Mouse (Mus musculus) R1 (cell line): Measurements from ENCODE around the gene Cfap206.
"Not testable (repeated sequence)": the region's sequence is repeated elsewhere in the genome, so short reads cannot be mapped to it uniquely, and the experiment has no call there.

Experiments used
- DNase-seq: peaks from one replicate; pipeline ENCODE4 v3.0.0-alpha.2; 2018; ENCODE audit warnings: low read depth, low spot score

Gene Cfap206

DNA sequence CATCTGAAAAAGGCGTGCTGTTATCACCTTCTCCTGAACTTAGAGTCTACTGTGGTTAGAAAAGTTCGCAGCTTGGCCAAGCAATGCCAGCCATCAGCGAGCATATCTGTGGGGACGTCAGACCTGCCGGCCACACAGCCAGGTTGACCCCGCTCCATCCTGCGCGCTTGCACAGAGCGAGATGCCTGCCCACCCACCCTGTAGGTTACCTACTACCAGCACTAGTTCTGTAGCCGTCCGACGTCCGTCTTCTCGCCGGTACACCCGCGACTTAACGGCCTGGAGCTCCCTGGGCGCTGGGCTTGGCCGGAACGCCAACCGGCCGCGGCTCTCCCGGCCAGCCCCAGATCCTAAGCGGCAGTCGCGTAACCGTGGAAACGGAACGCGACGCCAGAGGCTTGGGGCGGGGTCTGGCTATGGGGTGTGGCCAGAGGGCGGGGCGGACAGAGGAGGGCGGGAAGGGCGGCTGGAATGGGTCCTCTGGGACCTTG, at the start of gene Cfap206:
TSS of gene Cfap206 (minus strand) at position 356 of the 491 bp plus-strand sequence.
- peak; percentile 84 for DNase-seq

DNA sequence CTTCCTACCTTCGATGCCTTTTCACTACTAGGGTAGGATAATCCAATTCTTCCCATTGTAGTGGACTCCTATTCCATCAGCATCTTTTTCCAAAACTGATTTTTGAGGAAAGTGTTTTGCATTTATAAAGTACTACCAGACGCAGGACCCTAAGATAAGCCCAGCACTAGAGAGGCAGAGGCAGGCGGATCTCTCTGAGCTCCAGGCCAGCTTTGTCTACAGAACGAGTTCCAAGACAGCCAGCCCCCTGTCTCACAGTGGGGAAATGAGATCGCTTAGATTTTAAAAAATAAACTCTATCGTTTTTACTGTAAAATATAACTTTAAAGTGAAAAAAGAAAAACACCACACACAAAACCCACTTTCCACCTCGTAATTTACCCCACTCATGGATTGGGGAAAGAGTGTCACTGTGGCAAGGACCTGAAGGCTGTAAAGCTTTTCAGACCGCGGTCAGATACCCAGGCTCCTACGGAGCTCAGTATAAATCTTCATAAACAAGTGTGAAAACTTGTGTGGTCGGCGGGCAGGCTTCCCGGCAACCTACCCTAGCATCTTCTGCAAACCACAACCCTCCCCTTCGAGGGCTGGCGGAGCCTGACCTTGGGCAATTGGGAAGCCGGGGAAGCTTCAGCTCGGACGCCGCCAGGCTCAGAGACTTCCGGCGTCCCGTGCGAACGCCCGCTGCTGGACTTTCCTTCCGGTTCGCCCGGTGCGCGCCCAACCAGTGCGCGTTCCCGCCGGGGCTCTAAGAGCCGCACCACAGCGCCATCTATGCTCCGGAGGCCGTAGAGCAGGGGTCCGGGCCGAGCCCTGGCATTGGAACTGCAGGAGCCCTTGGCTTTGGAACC, 47.9 kb upstream of the Cfap206 start, which contains the start of gene Smim8:
TSS of gene Smim8 (minus strand) at position 747 of the 851 bp plus-strand sequence.
- DNase-seq: peak; percentile 93

DNA sequence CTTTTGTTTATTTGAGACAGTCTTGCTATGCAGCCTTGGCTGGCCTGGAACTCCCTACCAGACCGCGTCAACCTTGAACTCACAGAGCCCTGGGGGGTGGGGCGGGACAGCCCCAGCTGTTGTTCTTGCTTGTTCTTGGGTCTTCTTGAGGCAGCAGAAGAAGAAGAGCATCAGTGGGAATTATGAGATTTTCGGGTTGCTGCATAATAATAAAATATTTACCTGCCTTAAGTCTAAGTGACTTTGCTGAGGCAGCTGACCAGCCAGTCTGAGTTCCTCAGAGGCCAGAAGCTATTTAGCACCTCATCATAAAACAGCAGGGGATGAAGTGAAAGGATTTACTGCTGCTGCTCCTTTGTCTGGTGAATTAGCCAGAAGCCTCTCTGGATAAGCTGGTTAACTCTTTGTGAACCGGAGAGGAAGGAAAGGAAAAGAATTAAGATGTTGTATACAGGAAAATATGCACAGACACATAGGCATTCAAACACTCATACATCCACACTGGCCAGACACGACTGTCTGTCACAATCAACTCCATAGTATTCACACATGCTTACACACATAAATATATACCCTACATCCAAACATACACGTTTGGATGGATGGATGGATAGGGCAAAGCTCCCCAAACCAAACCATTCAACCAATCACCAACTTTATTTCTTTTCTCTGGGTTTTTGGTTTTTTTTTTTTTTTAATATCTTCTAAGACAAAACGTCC, 41.8 kb upstream of the Cfap206 start:
- peak; percentile 98 for DNase-seq

DNA sequence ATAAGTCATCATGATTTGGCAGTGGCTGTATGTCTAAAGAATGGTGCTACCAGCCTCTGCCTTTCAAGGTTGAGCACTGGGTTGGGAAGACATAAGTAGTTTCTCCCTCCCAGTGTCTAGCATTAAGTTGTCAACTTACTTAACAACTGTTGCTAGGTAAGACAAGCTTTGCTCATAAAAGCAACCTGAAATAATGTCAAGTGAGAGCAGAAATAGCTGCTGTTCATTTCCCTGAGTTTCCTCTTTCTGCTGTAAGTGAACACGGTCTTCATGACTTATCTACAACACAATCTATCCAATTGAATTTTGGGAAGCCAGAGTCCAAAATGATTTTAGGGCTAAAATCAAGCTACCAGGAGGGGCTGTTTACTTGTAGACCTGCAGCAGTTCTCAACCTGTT, 26.2 kb upstream of the Cfap206 start, which contains the start of gene Gm136:
TSS of gene Gm136 (minus strand) at position 101 of the 400 bp plus-strand sequence.
- no peak for DNase-seq

DNA sequence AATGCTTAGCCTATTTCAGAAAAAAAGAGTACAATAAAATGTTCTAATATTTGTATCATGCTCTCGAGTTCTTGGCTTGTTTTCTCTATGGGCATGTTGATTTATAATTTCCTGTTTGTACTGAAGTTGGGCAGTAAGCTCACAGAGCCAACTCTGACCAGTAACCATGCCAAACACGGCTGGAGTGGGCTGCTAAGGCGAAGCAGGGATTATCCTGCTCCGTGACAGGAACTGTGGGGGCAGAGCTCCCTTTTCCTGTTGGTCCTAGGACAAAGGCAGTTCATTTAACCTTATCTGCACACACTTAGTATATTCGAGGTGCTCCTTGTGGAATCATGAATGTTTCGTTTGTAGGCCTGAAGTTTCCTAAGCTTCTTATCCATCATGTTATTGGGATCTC, 19.2 kb upstream of the Cfap206 start:
- DNase-seq: no peak

DNA sequence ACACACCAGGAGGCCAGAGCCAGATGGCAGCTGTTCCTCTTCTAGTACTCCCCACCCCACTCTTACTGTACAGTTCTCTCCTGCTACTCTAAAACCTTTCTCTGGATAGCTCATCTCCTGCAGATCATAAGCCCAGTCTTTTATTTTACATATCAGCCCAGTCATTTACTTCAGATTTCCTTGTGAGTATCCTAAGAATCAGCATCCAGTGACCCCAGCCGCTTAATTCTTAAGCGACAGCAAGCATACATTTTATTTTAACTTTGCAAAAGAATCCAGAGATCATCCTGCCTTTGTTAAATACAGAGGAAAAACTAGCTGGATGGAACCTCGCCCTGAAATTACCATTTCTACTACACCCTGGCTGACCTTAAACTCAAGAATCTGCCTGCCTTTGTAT, 4.5 kb upstream of the Cfap206 start:
- DNase-seq: peak; percentile 86

DNA sequence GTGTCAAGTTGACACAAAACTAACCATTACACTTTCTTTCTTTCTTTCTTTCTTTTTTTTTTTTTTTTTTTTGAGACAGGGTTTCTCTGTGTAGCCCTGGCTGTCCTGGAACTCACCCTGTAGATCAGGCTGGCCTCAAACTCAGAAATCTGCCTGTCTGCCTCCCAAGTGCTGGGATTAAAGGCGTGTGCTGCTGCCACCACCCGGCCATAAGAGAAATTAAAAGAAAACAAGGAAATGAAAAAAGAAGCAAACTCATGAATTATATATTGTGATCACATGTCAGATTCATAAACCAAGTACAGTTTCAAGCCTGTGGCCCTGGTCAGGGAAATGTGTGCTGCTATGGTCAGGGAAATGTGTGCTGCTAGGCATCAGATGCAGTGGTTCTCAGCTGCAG, 3.4 kb upstream of the Cfap206 start:
- not testable (repeated sequence) for DNase-seq

DNA sequence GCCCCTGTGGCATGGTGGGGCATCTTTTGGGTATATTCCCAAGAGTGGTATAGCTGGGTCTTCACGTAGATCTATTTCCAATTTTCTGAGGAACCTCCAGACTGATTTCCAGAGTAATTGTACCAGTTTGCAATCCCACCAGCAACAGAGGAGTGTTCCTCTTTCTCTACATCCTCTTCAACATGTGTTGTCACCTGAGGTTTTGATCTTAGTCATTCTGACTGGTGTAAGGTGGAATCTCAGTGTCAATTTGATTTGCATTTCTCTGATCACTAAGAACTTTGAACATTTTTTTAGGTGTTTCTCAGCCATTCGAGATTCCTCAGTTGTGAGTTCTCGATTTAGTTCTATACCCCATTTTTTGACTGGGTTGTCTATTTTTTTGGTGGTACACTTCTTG, 4.3 kb downstream of the Cfap206 start:
- DNase-seq: not testable (repeated sequence)

DNA sequence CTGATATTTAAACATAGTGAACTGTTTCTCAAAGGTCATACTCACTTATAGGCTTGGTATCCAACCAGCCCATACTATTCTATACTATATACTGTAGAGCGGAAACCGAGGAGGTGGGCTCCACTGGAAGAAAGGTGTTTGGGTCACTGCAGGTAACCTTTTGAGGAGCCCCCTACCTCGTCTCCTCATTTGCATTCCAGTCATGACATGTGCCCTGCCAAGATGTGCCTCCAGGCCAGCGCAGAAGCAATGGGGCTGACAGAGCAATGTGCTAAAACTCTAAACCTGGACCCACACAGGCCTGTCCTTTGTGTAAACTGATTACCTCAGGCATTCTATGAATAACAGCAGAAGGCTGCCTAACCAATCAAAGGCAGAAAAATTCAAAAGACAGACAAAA, 5.7 kb downstream of the Cfap206 start:
- no peak for DNase-seq

DNA sequence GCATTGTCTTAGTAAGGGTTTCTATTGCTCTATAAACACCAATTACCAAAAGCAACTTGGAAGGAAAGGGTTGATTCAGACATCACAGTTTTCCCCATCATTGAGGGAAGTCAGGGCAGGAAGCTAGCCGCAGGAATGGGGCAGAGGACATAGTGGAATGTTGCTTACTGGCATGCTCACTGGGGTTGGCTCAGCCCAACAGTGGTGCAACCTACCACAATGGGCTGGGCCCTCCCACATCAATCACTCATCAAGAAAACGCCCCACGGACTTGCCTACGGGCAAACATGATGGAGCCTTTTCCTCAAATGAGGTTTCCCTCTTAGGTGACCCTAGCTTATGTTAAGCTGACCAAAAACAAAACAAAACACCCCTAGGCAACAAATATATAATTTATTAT, 6.8 kb downstream of the Cfap206 start:
- DNase-seq: peak; percentile 28

DNA sequence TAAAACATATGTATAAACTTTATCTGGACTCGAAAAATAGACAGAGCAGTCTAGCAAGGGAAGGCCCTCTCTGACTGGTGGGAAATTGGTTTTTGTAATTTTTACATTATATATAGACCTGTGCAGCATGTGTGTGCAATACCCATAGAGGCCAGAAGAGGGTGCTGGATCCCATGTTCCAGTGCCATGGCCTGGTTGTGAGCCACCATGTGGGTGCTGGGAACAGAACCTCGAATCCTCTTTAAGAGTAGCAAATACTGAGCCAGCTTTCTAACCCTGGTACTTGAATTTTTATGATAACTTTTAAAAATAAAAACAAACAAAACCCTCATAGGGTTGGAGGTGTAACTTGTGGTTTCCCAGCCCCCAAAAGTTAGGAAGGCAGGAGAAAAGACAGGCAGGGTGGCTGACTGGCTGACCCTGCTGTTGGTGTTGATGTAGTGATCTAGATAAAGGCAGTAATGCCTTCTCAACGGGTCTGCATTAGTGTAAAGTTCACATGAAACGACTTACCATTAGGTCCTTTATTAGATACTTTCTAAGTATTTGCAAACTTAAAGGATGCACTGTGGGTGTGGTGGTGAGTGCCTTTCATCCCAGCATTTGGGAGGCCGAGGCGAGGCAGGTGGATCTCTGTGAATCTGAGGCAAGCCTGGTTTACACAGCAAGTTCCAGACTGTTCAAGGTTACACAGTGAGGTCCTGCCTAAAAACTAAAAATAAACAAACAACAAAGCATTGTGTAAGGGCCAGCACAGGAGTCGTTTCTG, 9.7 kb downstream of the Cfap206 start:
- peak; percentile 54 for DNase-seq

DNA sequence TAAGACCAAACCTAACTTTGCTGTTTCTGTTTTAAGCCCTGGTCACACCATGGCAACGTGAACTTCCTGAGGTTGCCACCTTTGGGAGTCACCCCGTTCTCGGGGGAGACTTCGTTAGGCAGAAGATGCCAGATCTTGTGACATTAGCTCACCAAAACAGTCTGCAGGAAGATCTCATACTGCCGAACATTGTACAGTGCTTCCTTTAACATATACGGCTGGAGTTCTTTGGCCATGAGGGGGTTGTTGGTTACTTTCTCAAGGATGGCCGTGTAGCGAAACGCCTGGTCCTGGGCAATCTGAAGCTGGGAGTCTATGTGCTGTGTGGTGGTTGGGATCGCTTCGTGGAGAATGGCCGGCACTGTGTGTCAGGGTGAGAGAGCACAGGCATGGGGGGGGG, 10.6 kb downstream of the Cfap206 start:
- DNase-seq: no peak

DNA sequence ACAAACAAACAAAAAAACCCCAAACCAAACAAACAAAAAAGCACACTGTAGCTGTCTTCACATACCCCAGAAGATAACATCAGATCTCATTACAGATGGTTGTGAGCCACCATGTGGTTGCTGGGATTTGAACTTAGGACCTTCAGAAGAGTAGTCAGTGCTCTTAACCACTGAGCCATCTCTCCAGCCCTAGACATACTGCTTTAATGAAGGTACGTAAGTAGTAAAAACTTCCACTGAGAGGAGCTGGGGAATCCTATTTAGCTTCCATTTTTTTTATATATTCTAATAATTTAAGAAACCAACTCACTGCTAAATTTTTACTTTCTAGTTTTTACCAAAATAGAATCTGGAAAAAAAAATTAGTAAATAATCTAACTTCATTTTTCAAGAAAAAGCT, 14.9 kb downstream of the Cfap206 start:
- DNase-seq: no peak

DNA sequence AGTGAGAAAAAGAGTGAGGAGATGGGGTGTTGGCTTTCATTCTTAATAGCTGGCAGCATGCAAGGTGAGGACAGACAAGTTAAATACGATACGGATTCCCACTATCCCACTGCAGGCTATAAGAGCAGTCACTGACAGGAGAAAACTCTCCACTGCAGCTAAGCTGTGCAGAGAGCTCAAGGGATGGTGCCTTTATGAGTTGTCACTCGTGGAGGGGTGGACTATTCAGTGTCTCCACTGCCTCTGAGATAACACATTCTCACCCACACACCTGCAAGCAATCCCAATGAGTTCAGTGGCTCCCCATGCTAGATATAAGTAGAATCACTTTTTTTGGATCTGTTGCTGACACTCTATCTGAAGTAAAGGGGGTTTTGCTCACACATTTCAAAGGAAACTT, 21.9 kb downstream of the Cfap206 start:
- DNase-seq: no peak

DNA sequence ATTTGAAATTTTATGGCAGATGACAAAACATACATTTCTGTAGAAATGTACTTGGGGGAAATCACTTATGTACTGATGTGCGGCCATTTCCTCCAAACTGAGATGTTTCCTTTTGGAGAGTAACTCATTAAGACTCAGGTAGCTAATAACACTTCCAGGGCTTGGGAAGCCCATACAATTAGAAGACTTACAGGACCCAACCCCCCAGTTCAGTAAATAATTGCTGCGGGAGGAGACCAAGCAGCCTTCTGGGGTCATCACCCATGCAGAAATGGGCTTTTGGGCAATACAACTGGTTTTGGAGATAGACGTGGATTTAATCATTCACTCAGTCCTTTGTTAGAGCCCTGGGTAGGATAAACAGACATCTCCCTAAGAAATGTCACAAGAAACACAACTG, 22.8 kb downstream of the Cfap206 start:
- DNase-seq: no peak

DNA sequence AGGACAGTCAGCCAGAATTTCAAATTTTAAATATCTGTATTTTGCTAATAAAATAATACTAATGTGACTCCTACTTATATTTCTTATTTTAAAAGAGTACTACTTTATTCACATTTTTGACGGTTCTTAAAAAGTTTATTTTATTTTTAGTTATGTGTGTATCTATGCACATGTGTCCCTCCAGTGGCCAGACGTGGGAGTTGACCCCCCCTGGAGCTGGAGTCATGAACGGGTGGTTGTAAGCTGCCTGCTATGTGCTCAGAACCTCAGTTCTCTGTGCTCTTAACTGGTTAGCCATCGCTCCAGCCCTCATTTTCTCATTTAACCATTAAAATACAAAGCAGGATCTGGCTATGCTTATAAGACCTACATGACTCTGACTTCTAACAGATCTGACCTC, 27.0 kb downstream of the Cfap206 start:
- DNase-seq: peak; percentile 38

DNA sequence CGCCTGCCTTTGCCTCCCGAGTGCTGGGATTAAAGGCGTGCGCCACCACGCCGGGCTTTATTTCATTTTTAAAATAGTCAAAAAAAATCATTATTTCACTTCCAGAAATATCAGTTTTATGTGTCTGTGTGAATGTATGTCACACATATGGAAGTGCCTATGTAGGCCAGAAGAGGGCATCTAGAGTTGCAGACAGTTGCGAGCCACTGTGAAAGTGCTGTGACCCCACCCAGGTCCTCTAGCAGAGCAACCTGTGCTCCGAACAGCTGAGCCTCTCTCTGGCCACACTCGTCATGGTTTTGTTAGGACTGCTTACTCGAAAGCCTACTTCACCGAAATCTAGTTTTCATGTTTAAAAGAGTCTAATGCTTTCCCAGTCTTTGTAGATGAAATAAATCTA, 27.8 kb downstream of the Cfap206 start:
- peak; percentile 69 for DNase-seq

DNA sequence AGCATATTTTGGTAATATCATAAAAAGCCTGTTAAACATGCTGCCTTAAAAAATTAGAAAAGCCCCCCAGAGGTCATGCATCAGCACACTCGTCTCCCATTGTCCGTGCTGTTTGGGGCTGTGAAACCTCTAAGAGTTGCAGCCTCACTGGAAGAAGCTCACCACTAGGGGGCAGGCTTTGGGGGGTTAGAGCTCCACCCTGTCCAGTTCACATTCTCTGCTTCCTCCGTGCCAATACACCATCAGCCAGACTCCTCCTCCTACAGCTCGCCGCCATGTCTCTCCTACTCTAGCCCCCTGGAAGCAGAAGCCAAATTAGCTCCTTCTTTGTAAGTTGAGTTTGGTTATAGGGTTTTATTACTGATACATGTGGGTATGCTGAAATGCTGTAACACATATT, 28.5 kb downstream of the Cfap206 start:
- peak; percentile 96 for DNase-seq

DNA sequence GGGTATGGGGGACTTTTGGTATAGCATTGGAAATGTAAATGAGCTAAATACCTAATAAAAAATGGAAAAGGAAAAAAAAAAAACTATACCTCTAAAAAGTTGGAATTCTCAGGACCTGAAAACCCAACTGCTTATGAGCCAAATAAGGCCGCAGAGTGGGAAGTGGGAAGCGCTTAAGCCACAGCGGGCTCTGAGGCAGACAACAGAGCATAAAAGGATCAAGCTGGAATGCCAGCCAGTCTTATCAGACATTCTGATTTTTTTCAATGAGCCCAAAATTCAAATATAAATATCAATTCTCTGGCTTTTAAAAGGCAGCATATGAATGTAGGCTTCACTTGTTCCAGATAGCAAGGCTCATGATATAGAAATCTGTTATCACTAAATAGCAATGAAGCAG, 42.0 kb downstream of the Cfap206 start:
- DNase-seq: no peak

DNA sequence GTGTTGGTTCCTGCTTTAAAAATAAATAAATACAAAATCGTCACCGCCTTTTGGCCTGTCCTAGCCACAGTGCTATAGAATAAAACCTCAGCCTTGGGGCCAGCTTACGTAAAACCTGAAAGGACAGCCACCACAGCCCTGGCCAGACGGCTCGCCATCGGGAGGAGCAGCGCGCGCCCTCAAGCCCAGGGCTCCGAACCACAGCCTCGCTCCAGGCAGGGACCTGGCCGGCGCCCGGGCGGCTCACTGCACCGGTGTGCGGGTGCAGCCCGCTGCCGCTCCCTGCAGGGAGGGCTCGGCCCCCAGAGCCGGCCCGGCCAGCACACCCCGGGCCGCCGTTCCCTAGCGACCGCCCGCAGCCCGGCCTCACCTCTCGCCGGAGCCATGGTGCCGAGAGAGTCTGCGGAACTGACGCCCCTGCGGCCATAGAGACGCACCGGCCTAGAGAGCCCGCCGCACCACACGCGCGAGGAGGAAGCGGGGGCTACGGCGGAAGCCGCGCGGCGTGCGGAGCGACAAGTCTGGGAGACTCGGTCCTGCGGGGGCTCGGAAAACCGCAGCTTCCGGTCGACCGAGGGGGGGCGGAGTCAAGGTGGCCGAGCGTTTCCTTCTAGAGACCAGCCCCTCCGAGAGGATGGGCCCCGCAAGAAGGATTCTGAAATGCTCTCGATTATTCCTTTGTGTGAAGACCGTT, 43.0 kb downstream of the Cfap206 start, which contains the start of gene Slc35a1:
TSS of gene Slc35a1 (minus strand) at position 565 of the 694 bp plus-strand sequence.
- DNase-seq: peak; percentile 86

DNA sequence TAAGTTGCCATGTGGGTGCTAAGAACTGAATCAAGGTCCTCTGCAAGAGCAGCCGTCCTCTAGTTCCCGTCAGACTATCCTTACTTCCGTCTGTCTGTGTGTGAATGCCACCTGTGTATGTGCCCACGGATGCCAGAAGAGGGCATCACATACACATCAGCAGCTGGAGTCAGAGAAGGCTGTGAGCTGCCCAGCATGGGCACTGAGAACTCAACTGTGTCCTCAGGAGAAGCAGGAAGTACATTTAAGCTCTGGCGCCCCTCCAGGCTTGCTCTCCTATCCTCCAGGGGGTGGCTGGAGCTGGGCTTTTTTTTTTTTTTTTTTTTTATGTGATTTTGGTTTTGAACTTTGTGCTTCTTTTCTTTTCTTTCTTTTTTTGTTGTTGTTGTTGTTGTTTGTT, 49.5 kb downstream of the Cfap206 start:
- DNase-seq: peak; percentile 40
